Mouse (Mus musculus): ENCODE data around the gene Scarf2.

DNA sequence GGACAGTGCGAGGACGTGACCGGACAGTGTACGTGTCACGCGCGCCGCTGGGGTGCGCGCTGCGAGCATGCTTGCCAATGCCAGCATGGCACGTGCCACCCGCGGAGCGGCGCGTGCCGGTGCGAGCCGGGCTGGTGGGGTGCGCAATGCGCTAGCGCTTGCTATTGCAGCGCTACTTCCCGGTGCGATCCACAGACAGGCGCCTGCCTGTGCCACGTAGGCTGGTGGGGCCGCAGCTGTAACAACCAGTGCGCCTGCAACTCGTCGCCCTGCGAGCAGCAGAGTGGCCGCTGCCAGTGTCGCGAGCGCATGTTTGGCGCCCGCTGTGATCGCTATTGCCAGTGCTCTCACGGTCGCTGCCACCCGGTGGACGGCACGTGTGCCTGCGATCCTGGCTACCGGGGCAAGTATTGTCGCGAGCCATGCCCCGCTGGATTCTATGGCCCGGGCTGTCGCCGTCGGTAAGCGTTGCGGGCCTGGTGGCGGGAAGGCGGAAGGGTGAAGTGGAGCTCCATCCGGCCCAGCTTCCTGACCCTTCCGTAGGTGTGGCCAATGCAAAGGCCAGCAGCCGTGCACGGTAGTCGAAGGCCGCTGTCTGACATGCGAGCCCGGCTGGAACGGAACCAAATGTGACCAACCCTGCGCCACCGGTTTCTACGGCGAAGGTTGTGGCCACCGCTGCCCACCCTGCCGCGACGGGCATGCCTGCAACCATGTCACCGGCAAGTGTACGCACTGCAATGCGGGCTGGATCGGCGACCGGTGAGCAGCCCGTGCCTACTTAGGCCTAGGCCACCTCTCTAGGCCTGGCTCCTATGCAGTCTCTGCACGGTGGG, 6.0 kb downstream of the Scarf2 start:
- no peak for TF ChIP-seq TAL1 (conservative IDR thresholded peaks at IDR 0.05; ENCODE audit: low read depth, low read length)
- TF ChIP-seq CTCF (IDR thresholded peaks at IDR 0.05; ENCODE audit: low read depth, low read length): no peak
- TF ChIP-seq GATA1 (IDR thresholded peaks at IDR 0.05; ENCODE audit: borderline replicate concordance, low read length): no peak
- no peak for TF ChIP-seq POLR2AphosphoS5 (IDR thresholded peaks at IDR 0.05; ENCODE audit: insufficient replicate concordance, low read depth, low read length)
- no peak for TF ChIP-seq GATA2 (IDR thresholded peaks at IDR 0.05; ENCODE audit: borderline replicate concordance, low read depth, low read length)

Data from G1E (cell line).